Mouse (Mus musculus): Measurements from ENCODE around the gene Gpr4. TPM values are rescaled to one million over a fixed set of nuclear protein-coding genes. Genes with fewer than 3 reads are reported as not detected.
A peak's percentile ranks its signal among the peaks of the same experiment; 100 is the strongest.

The Gpr4 gene
- total RNA-seq, 1 experiment from 2014 or later: 0.74 TPM

- ATAC-seq (replicated peaks in 1 of 2; ENCODE audit: insufficient read depth in 1 of 2, low FRiP score in 2 of 2, low TSS enrichment in 1 of 2, low read depth in 1 of 2, poor library complexity in 2 of 2, severe bottlenecking in 2 of 2): no peak
Measured at GRCm38 (mm10) chr7:19179936-19180335, 32.4 kb upstream of the Gpr4 start.

- peak; percentile 43 to 50 for ATAC-seq (replicated peaks in 1 of 2; ENCODE audit: insufficient read depth in 1 of 2, low FRiP score in 2 of 2, low TSS enrichment in 1 of 2, low read depth in 1 of 2, poor library complexity in 2 of 2, severe bottlenecking in 2 of 2)
Measured at GRCm38 (mm10) chr7:19180862-19181429, 31.4 kb upstream of the Gpr4 start.

- ATAC-seq (replicated peaks in 1 of 2; ENCODE audit: insufficient read depth in 1 of 2, low FRiP score in 2 of 2, low TSS enrichment in 1 of 2, low read depth in 1 of 2, poor library complexity in 2 of 2, severe bottlenecking in 2 of 2): no peak
Measured at GRCm38 (mm10) chr7:19184250-19184649, 28.1 kb upstream of the Gpr4 start.

- ATAC-seq (replicated peaks in 1 of 2; ENCODE audit: insufficient read depth in 1 of 2, low FRiP score in 2 of 2, low TSS enrichment in 1 of 2, low read depth in 1 of 2, poor library complexity in 2 of 2, severe bottlenecking in 2 of 2): no peak
Measured at GRCm38 (mm10) chr7:19184758-19185157, 27.6 kb upstream of the Gpr4 start.

GRCm38 (mm10) chr7:19194676-19195075 is 17.7 kb upstream of the Gpr4 start:
- no peak for ATAC-seq (replicated peaks in 1 of 2; ENCODE audit: insufficient read depth in 1 of 2, low FRiP score in 2 of 2, low TSS enrichment in 1 of 2, low read depth in 1 of 2, poor library complexity in 2 of 2, severe bottlenecking in 2 of 2)

- ATAC-seq (replicated peaks in 1 of 2; ENCODE audit: insufficient read depth in 1 of 2, low FRiP score in 2 of 2, low TSS enrichment in 1 of 2, low read depth in 1 of 2, poor library complexity in 2 of 2, severe bottlenecking in 2 of 2): peak in 1 of 2 experiments; percentile 54; a peak in 1 of 4 replicates
Measured at GRCm38 (mm10) chr7:19196676-19197075, 15.7 kb upstream of the Gpr4 start.

GRCm38 (mm10) chr7:19197985-19198384 is 14.4 kb upstream of the Gpr4 start:
- ATAC-seq (replicated peaks in 1 of 2; ENCODE audit: insufficient read depth in 1 of 2, low FRiP score in 2 of 2, low TSS enrichment in 1 of 2, low read depth in 1 of 2, poor library complexity in 2 of 2, severe bottlenecking in 2 of 2): no peak; a peak in 1 of 4 replicates

- no peak for ATAC-seq (replicated peaks in 1 of 2; ENCODE audit: insufficient read depth in 1 of 2, low FRiP score in 2 of 2, low TSS enrichment in 1 of 2, low read depth in 1 of 2, poor library complexity in 2 of 2, severe bottlenecking in 2 of 2)
Measured at GRCm38 (mm10) chr7:19201660-19202059, 10.7 kb upstream of the Gpr4 start.

GRCm38 (mm10) chr7:19202065-19202850 is 10.1 kb upstream of the Gpr4 start:
- ATAC-seq (replicated peaks in 1 of 2; ENCODE audit: insufficient read depth in 1 of 2, low FRiP score in 2 of 2, low TSS enrichment in 1 of 2, low read depth in 1 of 2, poor library complexity in 2 of 2, severe bottlenecking in 2 of 2): no peak

- no peak for ATAC-seq (replicated peaks in 1 of 2; ENCODE audit: insufficient read depth in 1 of 2, low FRiP score in 2 of 2, low TSS enrichment in 1 of 2, low read depth in 1 of 2, poor library complexity in 2 of 2, severe bottlenecking in 2 of 2)
Measured at GRCm38 (mm10) chr7:19208201-19208910, 4.0 kb upstream of the Gpr4 start.

- no peak for ATAC-seq (replicated peaks in 1 of 2; ENCODE audit: insufficient read depth in 1 of 2, low FRiP score in 2 of 2, low TSS enrichment in 1 of 2, low read depth in 1 of 2, poor library complexity in 2 of 2, severe bottlenecking in 2 of 2)
Measured at GRCm38 (mm10) chr7:19208944-19209472, 3.3 kb upstream of the Gpr4 start.

GRCm38 (mm10) chr7:19209494-19209893 is 2.8 kb upstream of the Gpr4 start:
- no peak for ATAC-seq (replicated peaks in 1 of 2; ENCODE audit: insufficient read depth in 1 of 2, low FRiP score in 2 of 2, low TSS enrichment in 1 of 2, low read depth in 1 of 2, poor library complexity in 2 of 2, severe bottlenecking in 2 of 2)

GRCm38 (mm10) chr7:19210010-19210409 is 2.3 kb upstream of the Gpr4 start:
- ATAC-seq (replicated peaks in 1 of 2; ENCODE audit: insufficient read depth in 1 of 2, low FRiP score in 2 of 2, low TSS enrichment in 1 of 2, low read depth in 1 of 2, poor library complexity in 2 of 2, severe bottlenecking in 2 of 2): no peak

GRCm38 (mm10) chr7:19211041-19211675 is 1.2 kb upstream of the Gpr4 start:
- ATAC-seq (replicated peaks in 1 of 2; ENCODE audit: insufficient read depth in 1 of 2, low FRiP score in 2 of 2, low TSS enrichment in 1 of 2, low read depth in 1 of 2, poor library complexity in 2 of 2, severe bottlenecking in 2 of 2): no peak

- ATAC-seq (replicated peaks in 1 of 2; ENCODE audit: insufficient read depth in 1 of 2, low FRiP score in 2 of 2, low TSS enrichment in 1 of 2, low read depth in 1 of 2, poor library complexity in 2 of 2, severe bottlenecking in 2 of 2): no peak
Measured at GRCm38 (mm10) chr7:19213385-19213784, 1.0 kb downstream of the Gpr4 start.

GRCm38 (mm10) chr7:19214369-19214768 is 2.0 kb downstream of the Gpr4 start:
- peak in 1 of 2 experiments; percentile 31; a peak in 1 of 4 replicates for ATAC-seq (replicated peaks in 1 of 2; ENCODE audit: insufficient read depth in 1 of 2, low FRiP score in 2 of 2, low TSS enrichment in 1 of 2, low read depth in 1 of 2, poor library complexity in 2 of 2, severe bottlenecking in 2 of 2)

GRCm38 (mm10) chr7:19214940-19215339 is 2.6 kb downstream of the Gpr4 start:
- ATAC-seq (replicated peaks in 1 of 2; ENCODE audit: insufficient read depth in 1 of 2, low FRiP score in 2 of 2, low TSS enrichment in 1 of 2, low read depth in 1 of 2, poor library complexity in 2 of 2, severe bottlenecking in 2 of 2): peak; percentile 11 to 28; a peak in 1 of 4 replicates

Measured in hematopoietic stem cell, adult 5-6 weeks (primary cell).